Mouse (Mus musculus) cerebellum, adult (tissue): ENCODE data around the gene Cfap58.

Experiments used
- ATAC-seq: cut with Nextera tagmentation; 2 replicates; pipeline ENCODE4 v1.9.2; 2017; ENCODE audit warnings: mild to moderate bottlenecking, moderate library complexity, mixed read lengths; ENCODE audit not compliant: insufficient number of reproducible peaks, low FRiP score, low TSS enrichment

The Cfap58 gene

GRCm38 (mm10) chr19:48039554-48039953, 102.1 kb downstream of the Cfap58 start:
- ATAC-seq: no peak

GRCm38 (mm10) chr19:48047315-48047714, 109.8 kb downstream of the Cfap58 start:
- ATAC-seq: no peak

- ATAC-seq: no peak
These were observed 111.9 kb downstream of the Cfap58 start for GRCm38 (mm10) chr19:48049361-48049760.

GRCm38 (mm10) chr19:48063289-48063688, 125.8 kb downstream of the Cfap58 start:
- no peak for ATAC-seq

GRCm38 (mm10) chr19:48079718-48080117, 142.2 kb downstream of the Cfap58 start:
- no peak for ATAC-seq

- ATAC-seq: no peak
These were observed 144.0 kb downstream of the Cfap58 start for GRCm38 (mm10) chr19:48081456-48081855.
